Mouse (Mus musculus) gastrocnemius, postnatal 25 days (tissue): ENCODE data around the gene 2410137M14Rik. TPM values are rescaled to one million over a fixed set of nuclear protein-coding genes. Genes with fewer than 3 reads are reported as not detected.
"Not testable (repeated sequence)": the region's sequence is repeated elsewhere in the genome, so short reads cannot be mapped to it uniquely, and the experiment has no call there.

ENCODE experiments used
- DNase-seq: peaks from one replicate; pipeline ENCODE4 v3.0.0; 2022
- long read RNA-seq, 2 experiments: library from polyadenylated mRNA; stranded (forward); transcript quantifications; one replicate each; pipeline ENCODE4 v2.0.0; 2021
- total RNA-seq, 2 experiments: library from RNA; stranded (reverse); gene quantifications; 1 replicate in 1 of 2; 2 replicates in 1 of 2; pipeline ENCODE4 v1.2.3; 2021

2410137M14Rik gene
- not detected for total RNA-seq
- long read RNA-seq, experiment 1: 0 reads
- long read RNA-seq, experiment 2: 0 reads

DNA sequence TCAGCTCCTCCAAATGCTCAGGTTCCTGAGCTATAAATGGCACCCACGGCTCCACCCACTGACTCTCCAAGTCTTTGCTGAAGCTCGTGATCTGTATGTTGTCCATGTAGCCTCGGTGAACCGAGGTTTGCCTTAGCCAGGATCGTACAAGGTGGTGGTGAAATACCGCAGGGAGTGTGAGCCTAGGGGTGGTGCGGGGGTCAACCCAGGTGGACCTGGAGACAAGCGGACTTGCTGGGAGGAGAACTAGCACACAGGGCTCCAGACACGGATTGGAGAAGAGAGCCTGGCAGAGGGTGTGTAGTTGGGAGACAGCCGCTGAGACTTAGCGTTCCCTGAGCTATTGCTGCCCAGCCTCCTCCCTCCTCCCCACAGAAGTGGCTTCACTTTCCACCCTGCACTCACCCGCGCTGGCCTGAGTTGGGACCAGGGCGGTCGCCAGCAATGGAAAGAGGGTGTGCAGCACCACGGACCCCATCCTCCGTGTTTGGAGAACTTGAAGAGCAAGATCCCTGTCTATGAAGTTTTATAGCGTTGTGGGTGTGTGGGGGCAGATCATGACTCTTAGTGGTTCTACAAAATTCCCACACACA is at the start of gene 2410137M14Rik:
2410137M14Rik (minus strand) TSS at position 17 of the 593 bp plus-strand sequence.
- DNase-seq: peak; percentile 17

- DNase-seq: no peak
Measured at GRCm38 (mm10) chr17:37029162-37029561, 48.1 kb upstream of the 2410137M14Rik start.

GRCm38 (mm10) chr17:37028683-37029120 is 47.7 kb upstream of the 2410137M14Rik start:
- DNase-seq: peak; percentile 80

- DNase-seq: no peak
Measured at GRCm38 (mm10) chr17:37028212-37028611, 47.2 kb upstream of the 2410137M14Rik start.

GRCm38 (mm10) chr17:37027486-37027885 is 46.4 kb upstream of the 2410137M14Rik start:
- DNase-seq: no peak

GRCm38 (mm10) chr17:37026425-37026824 is 45.4 kb upstream of the 2410137M14Rik start:
- no peak for DNase-seq

DNA sequence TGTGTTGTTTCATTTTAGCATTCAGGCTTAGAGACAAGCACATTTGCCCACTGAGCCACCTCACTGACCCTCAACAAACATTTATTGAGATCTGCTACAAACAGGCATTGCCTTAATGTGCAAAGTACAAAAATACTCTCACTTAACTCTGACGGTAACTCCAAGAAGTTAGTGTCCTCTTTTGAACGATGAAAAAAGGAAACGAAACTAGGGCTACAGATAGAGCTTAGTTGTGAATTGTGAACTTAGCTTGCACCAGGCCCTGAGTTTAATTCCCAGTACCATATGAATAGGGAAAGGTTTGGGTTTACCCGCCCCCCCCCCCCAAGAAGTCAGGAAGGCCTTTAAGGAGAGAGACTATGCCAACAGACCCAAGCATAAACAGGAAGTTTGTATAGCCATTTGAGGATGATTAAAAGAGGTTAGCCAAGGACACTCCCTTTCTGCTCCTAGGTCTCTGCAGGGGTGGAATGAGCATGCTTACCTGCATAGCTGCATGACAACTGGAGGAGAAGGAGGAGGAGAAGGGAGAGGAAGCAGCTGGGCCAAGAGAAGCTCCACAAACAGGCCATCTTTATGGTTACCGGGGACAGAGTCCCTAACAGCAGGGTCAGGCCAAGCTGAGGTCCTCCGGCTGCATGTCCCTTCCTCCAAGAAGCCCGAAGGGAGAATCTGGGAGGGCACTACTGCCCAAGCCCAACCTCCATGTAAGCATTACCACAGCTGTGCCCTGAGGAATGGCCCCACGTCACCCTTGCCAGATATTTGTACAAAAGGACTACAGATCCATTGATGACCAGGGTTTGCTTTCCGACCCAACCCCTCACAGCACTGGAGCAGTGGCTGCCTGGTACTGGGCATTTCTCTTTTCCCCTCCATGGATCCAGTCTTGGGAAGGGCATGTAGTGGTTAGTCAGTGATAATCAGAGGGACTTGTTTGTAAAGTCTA is 41.9 kb upstream of the 2410137M14Rik start, which contains the start of gene Mog:
Mog (minus strand) TSS at position 771 of the 949 bp plus-strand sequence.
- DNase-seq: no peak

DNA sequence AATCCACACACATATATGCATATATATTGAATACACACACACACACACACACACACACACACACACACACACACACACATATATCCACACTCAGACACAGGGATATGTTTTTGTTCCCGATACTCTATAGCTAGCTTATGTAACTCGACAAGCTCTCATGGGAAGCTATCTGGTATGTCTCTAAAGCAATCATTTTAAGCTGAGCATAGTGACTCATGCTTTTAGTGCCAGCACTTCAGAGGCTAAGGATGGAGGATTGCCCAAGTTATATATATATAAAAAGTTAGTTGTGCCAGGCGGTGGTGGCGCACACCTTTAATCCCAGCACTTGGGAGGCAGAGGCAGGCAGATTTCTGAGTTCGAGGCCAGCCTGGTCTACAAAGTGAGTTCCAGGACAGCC is 38.2 kb upstream of the 2410137M14Rik start:
- DNase-seq: not testable (repeated sequence)

GRCm38 (mm10) chr17:37018328-37018727 is 37.3 kb upstream of the 2410137M14Rik start:
- DNase-seq: no peak

DNA sequence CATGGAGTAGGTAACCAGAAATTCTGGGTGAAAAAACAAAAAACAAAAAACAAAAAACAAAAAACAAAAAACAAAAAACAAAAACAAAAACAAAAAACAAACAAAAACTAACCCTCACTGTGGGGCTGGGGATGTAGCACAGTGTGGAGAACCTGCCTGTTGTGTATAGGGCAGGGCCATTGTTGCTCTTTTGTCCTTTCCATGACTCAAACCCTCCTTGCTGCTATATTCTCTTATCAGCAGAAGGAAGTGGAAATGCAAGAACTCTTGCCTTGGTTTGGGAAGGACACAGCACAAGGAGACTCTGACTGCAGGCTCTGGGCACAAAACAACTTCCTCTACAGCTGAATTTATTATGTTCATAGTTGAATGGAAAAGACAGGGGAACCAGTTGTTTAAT is 35.3 kb upstream of the 2410137M14Rik start:
- DNase-seq: no peak

GRCm38 (mm10) chr17:37012141-37012540 is 31.1 kb upstream of the 2410137M14Rik start:
- no peak for DNase-seq

GRCm38 (mm10) chr17:37011719-37012118 is 30.7 kb upstream of the 2410137M14Rik start:
- no peak for DNase-seq

DNA sequence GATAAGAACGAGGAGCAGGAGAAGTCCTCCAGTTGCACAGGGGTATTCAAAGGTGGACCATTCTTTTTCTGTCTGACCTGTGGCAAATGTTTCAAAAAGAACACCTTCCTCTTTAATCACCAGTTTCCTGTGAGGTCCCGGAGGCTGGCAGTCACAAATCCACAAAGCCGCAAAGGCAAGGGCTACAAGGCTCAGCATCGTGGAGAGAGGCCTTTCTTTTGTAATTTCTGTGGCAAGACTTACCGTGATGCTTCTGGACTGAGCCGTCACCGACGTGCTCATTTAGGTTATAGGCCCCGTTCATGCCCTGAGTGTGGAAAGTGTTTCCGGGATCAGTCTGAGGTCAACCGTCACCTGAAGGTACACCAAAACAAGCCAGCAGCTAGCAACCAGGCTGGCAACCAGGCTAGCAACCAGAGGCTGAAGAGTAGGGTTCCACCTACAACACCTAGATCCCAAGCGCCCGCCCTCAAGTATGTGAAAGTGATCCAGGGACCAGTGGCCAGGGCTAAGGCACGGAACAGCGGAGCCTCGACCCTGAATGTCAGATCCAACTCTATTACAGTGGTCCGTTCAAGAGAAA is 28.5 kb upstream of the 2410137M14Rik start:
- DNase-seq: no peak

DNA sequence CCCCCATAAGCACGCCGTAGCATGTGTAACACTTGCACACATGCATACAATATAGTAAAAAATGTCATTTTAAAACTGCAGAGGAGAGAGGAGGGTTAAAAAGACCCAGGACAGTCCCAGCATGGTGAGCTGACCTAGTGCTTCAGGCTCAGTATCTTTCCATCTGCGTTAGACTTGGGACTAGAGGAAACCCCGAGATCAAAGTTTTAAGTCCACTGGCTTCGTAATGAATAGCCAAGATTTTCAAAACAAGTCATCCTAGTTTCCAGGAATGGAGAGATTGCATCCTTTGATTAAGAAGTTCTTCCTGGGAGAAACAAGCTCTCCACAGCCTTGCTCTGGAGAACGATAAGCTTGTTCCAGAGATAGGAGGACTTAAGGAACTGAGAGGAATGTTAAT is 27.1 kb upstream of the 2410137M14Rik start:
- no peak for DNase-seq

DNA sequence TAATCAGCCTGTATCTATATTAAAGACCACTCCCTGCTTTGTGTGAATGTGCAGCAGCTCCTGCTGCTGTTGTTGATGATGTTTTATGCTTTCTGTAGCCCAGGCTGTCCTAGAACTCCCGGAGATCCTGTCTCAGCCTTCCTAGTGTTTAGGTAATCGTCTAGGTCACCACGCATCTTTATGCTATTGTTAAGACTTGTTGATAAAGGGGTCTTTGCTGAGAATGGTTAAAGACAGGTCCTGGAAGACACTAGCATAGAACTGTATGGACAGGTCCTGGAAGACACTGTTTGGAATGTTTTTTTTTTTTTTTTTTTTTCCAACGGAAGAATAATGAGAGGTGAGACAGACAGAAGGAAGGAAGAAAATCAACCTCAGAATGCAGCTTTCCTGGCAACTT is 22.3 kb upstream of the 2410137M14Rik start:
- DNase-seq: no peak

DNA sequence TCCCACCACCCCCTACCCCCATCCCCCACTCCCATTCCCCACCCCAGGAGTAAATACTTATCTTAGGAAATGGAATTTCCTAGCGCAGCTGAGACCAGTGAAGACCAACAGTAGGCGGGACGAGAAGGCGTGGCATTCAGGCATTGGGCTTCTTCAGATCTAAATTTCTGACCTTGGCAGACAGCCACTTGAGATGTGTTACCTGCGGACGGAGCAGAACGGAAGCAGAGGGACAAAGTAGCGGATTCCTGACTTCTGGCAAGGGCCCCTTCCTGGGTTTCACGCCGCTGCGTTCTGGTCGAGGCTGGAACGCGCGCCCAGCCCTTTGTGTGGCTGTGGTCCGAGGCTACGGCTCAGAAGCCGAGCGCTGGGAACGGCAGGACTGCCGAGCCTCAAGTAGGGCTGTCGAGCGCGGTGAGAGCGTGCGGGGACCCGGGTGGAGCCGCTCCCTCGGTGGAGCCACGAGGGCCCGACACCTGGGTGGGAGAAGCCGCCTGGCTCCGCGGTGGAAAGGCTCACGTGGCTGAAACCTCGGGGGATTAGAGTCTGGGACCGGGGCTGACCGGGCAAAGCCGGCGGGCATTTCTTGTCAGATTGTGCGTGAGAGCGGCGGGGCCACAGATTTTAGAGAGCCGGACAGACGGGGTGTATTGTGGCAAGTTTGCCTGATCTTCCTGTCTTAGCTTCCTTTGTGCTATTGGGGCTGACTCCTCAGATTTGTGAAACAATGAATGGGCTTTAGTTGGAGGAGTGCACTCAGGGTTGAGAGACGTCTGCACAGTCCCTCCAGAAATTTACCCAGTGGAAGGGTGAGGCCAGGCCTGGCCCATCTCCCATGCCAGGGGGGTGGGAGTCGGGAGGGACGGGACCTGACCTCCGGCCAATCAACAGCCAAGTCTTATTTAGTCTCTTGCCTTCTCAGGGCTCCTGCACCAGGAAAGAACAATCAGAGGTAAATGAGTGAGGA is 21.6 kb upstream of the 2410137M14Rik start:
- DNase-seq: no peak

- DNase-seq: no peak
Measured at GRCm38 (mm10) chr17:37000863-37001262, 19.8 kb upstream of the 2410137M14Rik start, which contains the start of gene Zfp57. Gene Zfp57 (plus strand): TSS chr17:37001163.

GRCm38 (mm10) chr17:36998477-36998876 is 17.4 kb upstream of the 2410137M14Rik start:
- no peak for DNase-seq

- peak; percentile 23 for DNase-seq
Measured at GRCm38 (mm10) chr17:36997033-36997735, 16.1 kb upstream of the 2410137M14Rik start.

DNA sequence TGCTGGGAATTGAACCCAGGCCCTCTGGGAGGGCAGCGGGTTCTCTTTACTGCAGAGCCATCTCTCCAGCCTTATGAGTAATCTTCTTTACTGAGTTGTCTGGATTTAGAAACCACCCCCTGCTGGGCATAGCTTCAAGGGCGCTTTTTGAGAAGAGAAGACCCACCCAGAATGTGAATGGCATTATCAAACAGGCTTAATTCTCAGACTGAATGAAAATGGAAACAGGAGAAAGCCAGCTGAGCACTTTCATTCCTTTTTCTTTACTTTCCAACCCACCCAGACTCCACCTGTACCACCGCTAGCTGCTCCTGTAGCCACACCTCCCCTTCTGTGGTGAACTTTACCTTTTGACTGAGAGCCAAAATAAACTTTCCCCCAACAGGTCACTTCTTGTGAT is 14.4 kb upstream of the 2410137M14Rik start:
- no peak for DNase-seq

DNA sequence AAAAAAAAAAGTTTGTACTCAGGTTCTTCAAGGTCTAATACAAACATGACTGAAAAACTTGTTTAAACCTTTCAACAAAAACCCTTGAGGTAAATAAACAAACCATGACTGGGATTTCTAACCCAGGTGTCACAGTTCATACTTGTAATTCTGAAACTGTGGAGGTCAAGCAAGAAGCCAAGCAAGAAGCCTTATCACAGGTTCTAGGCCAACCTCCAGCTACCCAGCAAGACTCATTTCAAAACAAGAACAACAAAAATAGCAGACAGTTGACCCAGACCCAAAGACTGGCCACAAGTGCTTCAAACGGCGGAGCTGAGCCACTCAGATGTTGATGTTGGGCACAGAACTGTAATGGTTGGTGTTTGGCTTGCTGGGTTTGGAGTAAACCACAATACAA is 13.5 kb upstream of the 2410137M14Rik start:
- no peak for DNase-seq
